Mouse (Mus musculus): Measurements from ENCODE around the gene Ormdl3. TPM values are rescaled to one million over a fixed set of nuclear protein-coding genes. Genes with fewer than 3 reads are reported as not detected.

Ormdl3 gene
- polyA plus RNA-seq, 1 experiment from 2014 or later, result 76.4 TPM

DNA sequence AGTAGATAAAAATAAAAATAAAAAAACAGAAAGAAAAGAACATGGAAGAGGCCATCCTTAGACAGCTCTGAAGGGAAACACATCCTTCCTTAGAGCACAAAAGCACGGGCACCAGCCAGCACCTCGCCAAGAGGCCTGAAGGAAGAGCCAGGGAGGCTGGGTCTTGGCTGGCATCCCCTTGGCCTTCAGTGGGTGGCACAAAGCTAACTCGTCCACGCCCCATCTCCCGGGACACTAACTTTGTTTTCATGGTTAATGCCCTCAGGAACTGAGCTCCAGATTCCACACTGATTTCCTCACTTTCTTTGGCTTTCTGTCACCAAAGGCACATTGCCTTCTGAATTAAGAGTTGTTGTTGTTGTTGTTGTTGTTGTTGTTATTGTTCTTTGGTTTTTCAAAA, 9.4 kb downstream of the Ormdl3 start:
- Histone ChIP-seq H3K9me3 (replicated peaks) (no peaks in the 10 kb centered on the region), H3K4me2 (replicated peaks) (no peak overlapping the region), H3K4me1 (no peaks in the 10 kb centered on the region), H3K27me3 (no peaks in the 10 kb centered on the region), H3K9ac (no peak overlapping the region), H3K4me3 (replicated peaks) (no peak overlapping the region), H3K27ac (replicated peaks) (no peak overlapping the region), H3K36me3 (peaks cover 23% of the 10 kb centered on the region)
- WGBS, result 59% methylated on average over 5 of the region's 5 CpGs
- ATAC-seq (ENCODE audit: insufficient number of reproducible peaks, low FRiP score, low TSS enrichment, low read depth), result no peak

DNA sequence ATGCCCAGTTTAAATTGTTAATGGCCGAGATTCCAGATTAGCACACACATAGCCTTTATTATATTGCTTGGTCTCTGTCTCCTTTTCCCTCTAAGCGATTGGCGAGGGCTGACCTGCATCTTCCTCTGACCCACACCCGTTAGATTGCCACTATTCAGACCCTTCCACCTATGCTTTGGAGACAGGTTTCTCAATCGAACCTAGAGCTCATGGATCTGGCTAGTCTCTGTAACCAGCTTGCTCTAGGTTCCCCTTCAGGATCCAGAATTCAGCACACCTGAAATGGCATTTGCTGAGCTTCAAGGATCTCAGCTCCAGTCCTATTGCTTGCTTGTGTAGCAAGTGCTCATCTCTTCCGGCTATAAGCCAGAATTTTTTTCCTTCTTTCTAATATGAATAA, 17.7 kb downstream of the Ormdl3 start:
- no peak overlapping the region for H3K4me2 ChIP-seq (replicated peaks)
- no peak overlapping the region for H3K9ac ChIP-seq
- no peaks in the 10 kb centered on the region for H3K4me1 ChIP-seq
- no peak overlapping the region for H3K4me3 ChIP-seq (replicated peaks)
- H3K9me3 ChIP-seq (replicated peaks), result no peaks in the 10 kb centered on the region
- ATAC-seq (ENCODE audit: insufficient number of reproducible peaks, low FRiP score, low TSS enrichment, low read depth), result no peak
- H3K27ac ChIP-seq (replicated peaks), result no peak overlapping the region
- no peaks in the 10 kb centered on the region for H3K27me3 ChIP-seq
- H3K36me3 ChIP-seq, result no peaks in the 10 kb centered on the region
- 81% methylated on average over 6 of the region's 6 CpGs for WGBS

DNA sequence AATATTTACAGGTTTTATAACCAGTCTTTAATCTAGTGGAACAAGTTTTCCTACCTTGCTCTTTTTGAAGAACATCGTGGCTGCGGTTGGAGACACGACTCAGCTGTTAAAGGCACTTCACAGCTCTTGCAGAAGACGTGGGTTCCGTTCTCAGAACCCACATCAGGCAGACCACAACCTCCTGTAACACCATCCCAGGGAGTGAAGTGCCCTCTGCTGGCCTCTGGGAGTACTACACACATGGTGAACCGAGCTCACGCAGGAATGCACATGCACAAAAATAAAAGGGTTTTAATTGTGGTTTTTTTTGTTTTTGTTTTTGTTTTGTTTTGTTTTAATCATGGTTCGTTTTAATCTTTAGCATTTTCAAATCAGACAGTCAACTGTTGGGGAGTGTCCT, 18.8 kb downstream of the Ormdl3 start:
- no peak overlapping the region for H3K4me3 ChIP-seq (replicated peaks)
- no peaks in the 10 kb centered on the region for H3K9me3 ChIP-seq (replicated peaks)
- no peak overlapping the region for H3K27ac ChIP-seq (replicated peaks)
- no peaks in the 10 kb centered on the region for H3K36me3 ChIP-seq
- H3K9ac ChIP-seq, result no peak overlapping the region
- no peaks in the 10 kb centered on the region for H3K4me1 ChIP-seq
- ATAC-seq (ENCODE audit: insufficient number of reproducible peaks, low FRiP score, low TSS enrichment, low read depth), result no peak
- no peaks in the 10 kb centered on the region for H3K27me3 ChIP-seq
- H3K4me2 ChIP-seq (replicated peaks), result no peak overlapping the region
- 80% methylated on average over 8 of the region's 8 CpGs for WGBS

DNA sequence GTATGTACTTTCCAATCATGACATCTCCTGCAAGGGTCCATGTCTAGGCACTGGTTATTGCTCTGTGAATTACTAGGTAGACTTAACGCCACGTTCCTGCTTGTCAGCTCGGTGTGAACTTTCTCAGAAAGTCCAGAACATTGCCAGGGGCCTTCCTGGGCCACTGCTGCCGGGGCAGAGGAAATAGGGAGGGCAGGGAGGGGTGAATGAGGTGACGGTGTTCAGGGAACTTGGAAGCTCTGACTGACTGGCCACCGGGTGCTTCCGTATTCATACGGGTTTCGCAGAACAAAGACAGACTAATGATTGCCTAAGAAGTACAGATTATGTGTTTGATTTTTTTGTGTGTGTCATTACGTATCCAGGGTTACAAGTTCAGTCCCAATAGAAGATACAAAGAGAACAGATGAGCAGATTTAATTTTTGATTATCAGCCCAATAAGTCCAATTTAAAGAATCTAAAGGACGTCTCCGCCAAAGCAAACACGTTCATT, 23.2 kb downstream of the Ormdl3 start:
- H3K9me3 ChIP-seq (replicated peaks), result no peaks in the 10 kb centered on the region
- no peaks in the 10 kb centered on the region for H3K27me3 ChIP-seq
- H3K4me2 ChIP-seq (replicated peaks), result no peak overlapping the region
- ATAC-seq (ENCODE audit: insufficient number of reproducible peaks, low FRiP score, low TSS enrichment, low read depth), result no peak
- H3K27ac ChIP-seq (replicated peaks), result no peak overlapping the region
- H3K4me1 ChIP-seq, result no peaks in the 10 kb centered on the region
- H3K4me3 ChIP-seq (replicated peaks), result no peak overlapping the region
- WGBS, result 61% methylated on average over 13 of the region's 13 CpGs
- no peak overlapping the region for H3K9ac ChIP-seq
- no peaks in the 10 kb centered on the region for H3K36me3 ChIP-seq

DNA sequence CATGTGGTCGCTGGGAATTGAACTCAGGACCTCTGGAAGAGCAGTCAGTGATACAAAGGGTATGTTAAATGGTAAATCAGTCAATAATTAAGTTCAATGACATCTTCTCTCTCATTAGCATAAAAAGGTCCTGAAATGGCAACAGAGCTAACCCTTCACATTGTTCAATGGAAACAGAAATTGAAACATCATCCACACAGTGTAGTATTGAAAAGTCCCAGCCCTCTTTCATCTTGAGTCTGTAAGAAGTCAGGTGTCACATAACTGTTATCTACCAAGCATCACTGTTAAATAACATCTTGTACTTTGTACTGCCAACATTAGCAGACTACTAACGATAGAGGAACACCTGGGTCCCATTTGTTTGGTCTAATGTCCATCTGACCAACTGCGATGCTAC, 24.1 kb downstream of the Ormdl3 start:
- Histone ChIP-seq H3K27me3 (no peaks in the 10 kb centered on the region), H3K9ac (no peak overlapping the region), H3K4me1 (no peaks in the 10 kb centered on the region), H3K27ac (replicated peaks) (no peak overlapping the region), H3K4me3 (replicated peaks) (no peak overlapping the region), H3K4me2 (replicated peaks) (no peak overlapping the region), H3K36me3 (no peaks in the 10 kb centered on the region), H3K9me3 (replicated peaks) (no peaks in the 10 kb centered on the region)
- WGBS, result 77% methylated on average over 3 of the region's 3 CpGs
- no peak for ATAC-seq (ENCODE audit: insufficient number of reproducible peaks, low FRiP score, low TSS enrichment, low read depth)

DNA sequence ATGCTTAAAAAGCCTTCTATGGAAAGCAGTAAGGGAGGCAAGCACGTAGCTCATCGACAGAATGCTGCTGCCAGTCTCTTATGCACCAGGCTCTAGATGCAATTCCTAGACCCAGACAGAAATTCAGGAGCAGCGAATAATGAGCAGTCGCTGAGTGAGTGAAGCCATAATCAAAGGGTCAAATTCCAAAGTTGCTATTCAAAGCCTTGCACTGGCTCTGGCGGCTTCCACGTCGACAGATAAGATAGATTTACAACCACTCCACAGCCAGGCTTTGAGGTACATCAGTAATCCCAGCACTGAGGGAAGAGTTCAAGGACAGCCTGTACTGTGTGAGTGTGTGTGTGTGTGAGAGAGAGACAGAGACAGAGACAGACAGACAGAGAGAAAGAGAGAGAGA, 26.2 kb downstream of the Ormdl3 start:
- WGBS, result 30% methylated on average over 7 of the region's 7 CpGs
- H3K4me2 ChIP-seq (replicated peaks), result no peak overlapping the region
- no peaks in the 10 kb centered on the region for H3K4me1 ChIP-seq
- H3K27ac ChIP-seq (replicated peaks), result no peak overlapping the region
- H3K4me3 ChIP-seq (replicated peaks), result no peak overlapping the region
- H3K36me3 ChIP-seq, result no peaks in the 10 kb centered on the region
- no peaks in the 10 kb centered on the region for H3K27me3 ChIP-seq
- ATAC-seq (ENCODE audit: insufficient number of reproducible peaks, low FRiP score, low TSS enrichment, low read depth), result no peak
- no peak overlapping the region for H3K9ac ChIP-seq
- no peaks in the 10 kb centered on the region for H3K9me3 ChIP-seq (replicated peaks)

DNA sequence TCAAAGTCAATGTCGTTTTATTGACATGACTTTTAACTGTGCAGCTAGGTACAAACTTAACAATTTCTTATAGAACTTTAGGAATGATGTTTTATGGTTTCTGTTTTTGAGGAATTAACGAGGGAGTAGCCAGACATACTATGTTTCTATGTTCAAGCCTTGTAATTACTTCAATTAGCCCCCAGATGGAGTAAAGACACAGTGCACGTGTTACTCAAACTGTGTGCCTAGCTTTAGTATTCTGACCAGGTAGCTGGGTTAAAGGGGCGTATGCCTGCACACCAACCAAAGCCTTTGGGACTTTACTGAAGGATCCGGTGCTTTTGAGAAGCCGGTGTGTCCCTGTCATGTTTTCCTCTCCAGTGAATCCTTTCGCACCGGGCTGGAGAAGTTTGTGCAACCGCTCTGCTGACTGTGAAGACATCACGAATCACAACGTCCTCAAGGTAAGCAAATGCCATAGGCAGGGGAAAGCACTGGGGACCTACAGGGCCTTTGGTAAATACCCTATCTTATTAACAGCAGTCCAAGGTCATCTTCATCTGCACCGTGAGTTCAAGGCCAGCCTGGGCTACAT, 32.0 kb downstream of the Ormdl3 start:
- Histone ChIP-seq H3K27me3 (peaks cover 3% of the 10 kb centered on the region), H3K4me2 (replicated peaks) (no peak overlapping the region), H3K4me3 (replicated peaks) (no peak overlapping the region), H3K4me1 (peaks cover 9% of the 10 kb centered on the region), H3K9me3 (replicated peaks) (no peaks in the 10 kb centered on the region), H3K9ac (no peak overlapping the region), H3K27ac (replicated peaks) (no peak overlapping the region), H3K36me3 (no peaks in the 10 kb centered on the region)
- 67% methylated on average over 12 of the region's 12 CpGs for WGBS
- no peak for ATAC-seq (ENCODE audit: insufficient number of reproducible peaks, low FRiP score, low TSS enrichment, low read depth)

DNA sequence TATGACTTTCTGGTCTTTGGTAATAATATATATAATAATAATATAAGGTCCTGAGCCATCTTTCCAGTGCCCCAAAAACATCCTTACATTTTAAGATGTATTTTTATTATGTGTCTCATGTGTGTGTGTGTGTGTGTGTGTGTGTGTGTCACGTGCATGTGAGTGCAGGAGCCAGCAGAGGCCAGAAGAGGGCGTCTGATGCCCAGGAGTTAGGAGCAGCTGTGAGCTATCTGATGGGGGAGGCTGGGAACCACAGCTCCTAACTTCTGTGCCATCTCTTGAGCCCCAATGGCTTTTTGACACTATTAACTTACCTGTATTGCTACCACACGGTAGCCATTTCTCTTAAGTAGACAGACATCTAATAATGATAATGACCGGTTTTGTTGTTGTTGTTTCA, 33.2 kb downstream of the Ormdl3 start:
- no peaks in the 10 kb centered on the region for H3K36me3 ChIP-seq
- H3K4me1 ChIP-seq, result peaks cover 9% of the 10 kb centered on the region
- no peaks in the 10 kb centered on the region for H3K9me3 ChIP-seq (replicated peaks)
- peaks cover 14% of the 10 kb centered on the region for H3K27me3 ChIP-seq
- H3K9ac ChIP-seq, result no peak overlapping the region
- no peak overlapping the region for H3K4me2 ChIP-seq (replicated peaks)
- no peak overlapping the region for H3K4me3 ChIP-seq (replicated peaks)
- no peak overlapping the region for H3K27ac ChIP-seq (replicated peaks)
- 88% methylated on average over 4 of the region's 4 CpGs for WGBS
- ATAC-seq (ENCODE audit: insufficient number of reproducible peaks, low FRiP score, low TSS enrichment, low read depth), result no peak

DNA sequence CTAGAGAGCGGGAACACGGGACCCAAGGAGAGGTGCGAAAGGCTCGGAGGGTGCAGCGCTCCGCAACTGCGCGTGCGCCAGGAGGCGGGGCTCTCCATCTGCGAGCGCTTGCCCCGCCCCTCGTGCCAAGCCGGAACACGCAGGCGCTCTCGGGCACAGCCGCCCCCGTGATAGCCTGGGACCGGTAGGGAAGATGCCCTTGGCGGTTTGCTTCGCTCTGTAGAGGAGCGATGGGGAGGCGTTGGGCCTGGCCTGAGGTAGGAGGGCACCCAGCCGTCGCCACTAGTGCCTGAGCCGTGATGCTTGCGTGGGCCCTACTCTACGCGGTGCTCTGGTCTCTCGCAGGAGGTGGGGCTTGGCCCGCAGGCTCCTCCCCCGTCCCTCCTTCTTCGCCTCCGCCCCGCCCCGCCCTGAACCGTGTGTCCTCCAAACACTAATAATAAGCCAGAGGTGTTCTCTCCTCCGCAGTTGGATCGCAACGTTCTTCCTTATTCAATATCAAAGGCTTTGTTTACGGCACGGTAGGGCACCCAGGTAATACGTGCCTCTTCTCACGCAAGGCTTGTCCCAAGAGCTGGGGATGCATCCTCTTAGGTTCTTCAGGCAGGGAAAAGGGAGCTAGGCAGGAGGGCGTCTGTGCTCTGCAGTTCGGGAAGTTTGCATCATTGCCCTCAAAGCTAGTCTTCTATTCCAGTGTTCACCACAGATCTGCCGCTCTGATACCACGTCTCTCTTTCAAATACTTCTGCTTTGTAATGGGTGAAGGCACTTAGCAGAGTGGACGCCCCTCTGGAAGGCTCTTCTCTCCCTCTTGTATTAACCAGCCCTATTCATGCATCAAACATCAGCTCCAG, 36.0 kb downstream of the Ormdl3 start, which contains the start of gene Zpbp2:
TSS of gene Zpbp2 (plus strand) at position 123 of the 854 bp plus-strand sequence.
- ATAC-seq (ENCODE audit: insufficient number of reproducible peaks, low FRiP score, low TSS enrichment, low read depth), result peak; percentile 96
- H3K4me2 ChIP-seq (replicated peaks), result peak within 1 kb of the TSS; percentile 84
- H3K9ac ChIP-seq, result peak within 1 kb of the TSS; percentile 24; the same call in 1 of the 2 replicates
- 1% methylated on average over 50 of the region's 51 CpGs for WGBS
- H3K4me3 ChIP-seq (replicated peaks), result peak within 1 kb of the TSS; percentile 85
- H3K36me3 ChIP-seq, result no peaks in the 10 kb centered on the region
- peak within 1 kb of the TSS; percentile 85 for H3K27ac ChIP-seq (replicated peaks)
- H3K27me3 ChIP-seq, result peaks cover 39% of the 10 kb centered on the region
- H3K9me3 ChIP-seq (replicated peaks), result no peaks in the 10 kb centered on the region
- peaks cover 9% of the 10 kb centered on the region for H3K4me1 ChIP-seq

DNA sequence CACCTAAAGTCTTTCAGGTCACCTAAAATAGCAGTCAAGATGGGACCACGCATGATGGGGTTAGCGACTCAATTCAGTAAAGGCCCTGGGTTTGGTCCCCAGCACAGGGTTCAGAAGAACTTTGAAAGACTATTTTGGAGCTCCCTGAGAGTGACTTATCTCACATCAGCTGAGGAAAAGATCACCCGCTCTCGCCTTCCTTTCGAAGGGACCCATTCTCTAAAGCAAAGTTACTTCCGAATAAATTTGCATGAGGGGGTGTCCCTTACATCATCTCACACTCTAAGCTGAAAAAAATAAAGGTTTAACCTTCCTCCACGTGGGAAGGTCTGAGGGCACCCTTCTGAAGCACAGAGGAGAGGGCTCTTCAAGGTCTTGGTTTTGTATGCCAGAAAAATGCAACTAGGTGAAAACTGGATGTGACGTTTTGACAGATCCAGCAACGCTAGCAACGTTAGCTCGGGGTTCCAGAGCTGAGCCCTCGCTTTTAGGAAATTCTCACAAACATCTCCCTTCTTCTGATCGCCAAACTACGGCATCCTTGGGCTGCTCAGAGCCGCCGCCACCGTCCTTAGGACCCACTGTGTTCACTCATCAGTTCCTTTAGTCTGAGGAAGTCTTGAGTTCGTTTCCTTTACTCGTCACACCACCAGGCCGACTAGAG, 36.7 kb downstream of the Ormdl3 start:
- Histone ChIP-seq H3K9me3 (replicated peaks) (no peaks in the 10 kb centered on the region), H3K9ac (no peak overlapping the region), H3K27ac (replicated peaks) (0 out of 2 replicates have a peak overlapping the region, but pooled peaks have one; percentile 85), H3K36me3 (no peaks in the 10 kb centered on the region), H3K27me3 (peaks cover 47% of the 10 kb centered on the region), H3K4me2 (replicated peaks) (peak overlapping the region; percentile 84), H3K4me1 (peaks cover 14% of the 10 kb centered on the region), H3K4me3 (replicated peaks) (peak overlapping the region; percentile 85)
- WGBS, result 18% methylated on average over 20 of the region's 20 CpGs
- ATAC-seq (ENCODE audit: insufficient number of reproducible peaks, low FRiP score, low TSS enrichment, low read depth), result no peak

DNA sequence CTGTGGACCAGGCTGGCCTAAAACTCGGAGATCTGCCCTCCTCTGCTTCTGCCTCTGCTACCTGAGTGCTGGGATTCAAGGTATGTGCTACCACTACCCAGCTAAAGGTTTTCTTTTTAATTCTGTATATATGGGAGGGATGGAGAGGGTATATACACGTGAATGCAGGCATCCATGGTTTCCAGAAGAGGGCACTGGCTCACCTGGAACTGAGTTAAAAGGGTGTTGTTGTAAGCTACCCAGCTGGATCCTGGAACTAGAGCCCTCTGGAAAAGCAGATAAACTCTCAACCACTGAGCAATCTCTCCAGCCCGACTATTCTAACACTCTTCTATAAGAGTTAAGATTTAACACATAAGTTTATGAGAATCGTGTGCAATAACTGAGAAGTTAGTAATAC, 37.8 kb downstream of the Ormdl3 start:
- no peak overlapping the region for H3K4me3 ChIP-seq (replicated peaks)
- no peak for ATAC-seq (ENCODE audit: insufficient number of reproducible peaks, low FRiP score, low TSS enrichment, low read depth)
- 59% methylated on average over 4 of the region's 4 CpGs for WGBS
- H3K9ac ChIP-seq, result no peak overlapping the region
- H3K27ac ChIP-seq (replicated peaks), result no peak overlapping the region
- H3K36me3 ChIP-seq, result no peaks in the 10 kb centered on the region
- peaks cover 17% of the 10 kb centered on the region for H3K4me1 ChIP-seq
- H3K9me3 ChIP-seq (replicated peaks), result no peaks in the 10 kb centered on the region
- H3K27me3 ChIP-seq, result peaks cover 52% of the 10 kb centered on the region
- no peak overlapping the region for H3K4me2 ChIP-seq (replicated peaks)
